Mouse (Mus musculus) testis, adult 2 months (tissue): ENCODE results near the gene Arpc3.

Experiments used
- CTCF ChIP-seq: fragments of 200-500 bp; IDR thresholded peaks from 2 replicates; pipeline ENCODE4 v1.5.1; 2012; ENCODE audit warnings: low read depth, mild to moderate bottlenecking, inconsistent platforms, low read length, moderate library complexity; ENCODE audit not compliant: control insufficient read depth, insufficient read depth, insufficient replicate concordance
- POLR2A ChIP-seq: fragments of 200-500 bp; IDR thresholded peaks from 2 replicates; pipeline ENCODE4 v1.6.1; 2012; ENCODE audit warnings: low read depth, mild to moderate bottlenecking, inconsistent platforms, low read length, moderate library complexity; ENCODE audit not compliant: control insufficient read depth

- TF ChIP-seq POLR2A, result no peak
- no peak for TF ChIP-seq CTCF
Measured at GRCm38 (mm10) chr5:122392227-122393004, 738 bp downstream of the Arpc3 start.
